Mouse (Mus musculus) bone marrow macrophage, adult 2 months (primary cell): ENCODE results near the gene Ier2.

Experiments used
- CTCF ChIP-seq: IDR thresholded peaks from 2 replicates; pipeline ENCODE4 v1.5.1; 2012; ENCODE audit warnings: low read depth, mild to moderate bottlenecking, low read length, moderate library complexity
- POLR2A ChIP-seq: IDR thresholded peaks from 2 replicates; pipeline ENCODE4 v1.6.1; 2012; ENCODE audit warnings: mild to moderate bottlenecking, low read depth, low read length, borderline replicate concordance

- no peak for TF ChIP-seq CTCF
- no peak; the same call in 1 of the 2 replicates for TF ChIP-seq POLR2A
These were observed 41.0 kb upstream of the Ier2 start for GRCm38 (mm10) chr8:84703466-84704249.
